Mouse (Mus musculus) gastrocnemius, postnatal 4 days (tissue): Measurements from ENCODE around the gene Lipi. TPM values are rescaled to one million over a fixed set of nuclear protein-coding genes. Genes with fewer than 3 reads are reported as not detected.
A peak's percentile ranks its signal among the peaks of the same experiment; 100 is the strongest.

Experiments
- DNase-seq, 2 experiments: peaks; one replicate each; pipeline ENCODE4 v3.0.0; 2021 to 2022; ENCODE audit warnings: low spot score in 2 of 2, mixed read lengths in 2 of 2
- long read RNA-seq, 2 experiments: library from polyadenylated mRNA; stranded (forward); transcript quantifications; one replicate each; pipeline ENCODE4 v2.0.0; 2021
- total RNA-seq, 2 experiments: library from RNA; stranded (reverse); gene quantifications; 2 replicates each; pipeline ENCODE4 v1.2.3; 2021

Lipi gene
- total RNA-seq = not detected
- long read RNA-seq, experiment 1 = 0 reads
- long read RNA-seq, experiment 2 = 0 reads

- no peak for DNase-seq
Measured at GRCm38 (mm10) chr16:75585961-75586360, at the start of gene Lipi. Gene Lipi (minus strand): TSS chr16:75586061.

DNA sequence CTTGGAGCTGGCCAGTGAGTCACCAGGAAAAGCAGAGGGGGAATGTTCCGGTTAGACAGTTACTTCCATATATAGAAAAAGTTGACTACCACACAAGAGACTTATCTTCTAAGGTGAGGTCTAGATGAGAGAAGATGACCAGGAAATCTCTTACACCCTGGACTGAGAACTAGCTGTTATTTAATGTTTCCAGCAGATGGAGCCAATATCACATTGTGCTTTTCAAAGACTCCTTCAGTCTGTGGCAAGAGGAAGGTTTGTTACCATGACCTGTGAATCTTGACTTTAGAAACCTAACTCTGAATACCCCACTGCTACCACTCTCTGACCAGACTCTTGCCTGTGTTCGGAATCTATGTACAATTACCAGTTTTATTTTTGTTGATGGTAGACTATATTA, 42.0 kb upstream of the Lipi start:
- no peak for DNase-seq

DNA sequence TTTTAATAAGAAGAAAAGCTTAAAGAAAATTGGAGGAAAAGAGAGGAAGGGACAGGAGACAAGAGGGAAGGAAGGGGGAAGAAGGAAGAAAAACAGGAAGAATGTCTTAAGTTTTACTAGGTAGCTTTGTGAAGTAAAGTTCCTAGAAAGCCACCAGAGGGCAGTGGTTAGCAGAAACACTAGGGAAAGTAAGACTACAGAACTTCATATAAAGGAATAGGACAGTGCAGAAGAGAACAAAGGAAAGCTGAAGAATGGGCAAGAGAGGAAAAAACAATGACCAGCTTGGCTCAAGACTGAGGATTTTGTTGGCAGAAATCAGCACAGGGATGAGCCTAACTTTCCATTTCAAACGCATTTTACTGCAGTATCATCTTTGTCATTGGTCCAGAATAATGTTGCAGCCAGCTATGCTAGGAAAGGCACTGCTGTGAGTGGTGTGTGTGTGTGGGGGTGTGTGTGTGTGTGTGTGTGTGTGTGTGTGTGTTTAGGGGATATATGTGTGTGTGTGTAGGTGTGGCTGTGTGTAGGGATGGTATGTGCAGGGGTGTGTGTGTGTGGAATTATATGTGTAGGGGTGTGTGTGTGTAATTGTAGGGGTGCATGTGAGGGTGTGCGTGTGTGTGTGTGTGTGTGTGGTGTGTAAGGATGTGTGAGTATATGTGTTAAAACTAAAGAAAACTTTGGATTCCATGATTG, 31.9 kb upstream of the Lipi start:
- DNase-seq = peak in 1 of 2 experiments; percentile 10

DNA sequence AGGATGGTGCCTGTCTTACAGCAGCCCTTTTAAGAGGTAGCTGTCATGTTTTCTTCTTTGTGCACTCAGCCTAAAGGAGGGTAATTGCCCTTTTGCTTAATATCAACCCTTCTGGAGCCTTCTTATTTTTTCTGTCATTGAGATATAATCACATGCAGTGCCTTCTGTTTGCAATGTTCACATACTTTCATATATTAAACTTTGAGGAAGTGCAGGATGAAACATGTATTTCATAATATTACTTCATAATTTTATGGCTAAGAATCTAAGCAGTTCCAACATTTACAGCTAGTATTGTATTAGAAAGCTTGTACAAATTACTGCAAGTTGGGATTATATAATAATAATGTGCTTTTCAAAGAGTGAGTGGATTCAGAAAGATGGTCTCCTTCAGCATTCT, 26.7 kb upstream of the Lipi start:
- no peak for DNase-seq

GRCm38 (mm10) chr16:75606415-75606814, 20.6 kb upstream of the Lipi start:
- DNase-seq = no peak

- DNase-seq = no peak
Measured at GRCm38 (mm10) chr16:75593501-75594183, 7.8 kb upstream of the Lipi start.

DNA sequence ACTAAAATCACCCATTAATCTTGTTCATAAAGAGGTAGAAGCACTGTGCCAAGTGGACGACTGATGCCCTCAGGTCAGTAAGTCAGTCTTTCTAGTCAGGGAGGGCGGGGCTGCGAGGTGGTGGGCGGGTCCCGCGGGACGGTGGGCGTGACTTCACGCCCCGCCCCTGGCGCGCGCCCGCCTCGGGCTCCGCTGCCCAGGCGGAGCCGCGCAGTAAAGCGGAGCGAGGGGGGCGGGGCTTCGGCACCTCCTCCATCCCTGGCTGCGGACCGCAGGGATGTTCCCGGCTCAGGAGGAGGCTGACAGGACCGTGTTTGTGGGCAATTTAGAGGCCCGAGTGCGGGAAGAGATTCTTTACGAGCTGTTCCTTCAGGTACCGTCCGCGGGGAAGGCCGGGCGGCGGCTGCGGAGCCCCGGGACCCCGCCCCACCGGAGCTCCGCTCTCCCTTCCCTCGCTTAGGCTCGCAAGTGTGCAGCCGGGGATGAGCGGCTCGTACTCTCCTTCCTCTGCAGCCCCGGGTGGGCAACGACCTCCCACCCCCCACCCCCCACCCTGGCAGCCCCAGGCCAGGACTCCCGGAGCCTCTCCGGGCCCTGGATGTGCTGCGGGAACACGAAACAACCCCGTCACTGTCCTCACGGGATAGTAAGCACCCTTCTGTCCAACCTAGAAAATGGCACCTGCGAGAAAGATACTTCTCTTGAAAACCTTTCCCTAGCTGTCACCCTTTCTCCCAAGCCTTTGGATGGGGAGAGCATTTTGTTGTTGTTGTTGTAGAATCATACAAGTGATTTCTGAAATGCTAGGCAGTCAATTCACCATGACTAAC, 7.0 kb upstream of the Lipi start, which contains the start of gene Rbm11:
Rbm11 (plus strand) TSS at position 174 of the 830 bp plus-strand sequence.
- peak; percentile 53 to 77 for DNase-seq

DNA sequence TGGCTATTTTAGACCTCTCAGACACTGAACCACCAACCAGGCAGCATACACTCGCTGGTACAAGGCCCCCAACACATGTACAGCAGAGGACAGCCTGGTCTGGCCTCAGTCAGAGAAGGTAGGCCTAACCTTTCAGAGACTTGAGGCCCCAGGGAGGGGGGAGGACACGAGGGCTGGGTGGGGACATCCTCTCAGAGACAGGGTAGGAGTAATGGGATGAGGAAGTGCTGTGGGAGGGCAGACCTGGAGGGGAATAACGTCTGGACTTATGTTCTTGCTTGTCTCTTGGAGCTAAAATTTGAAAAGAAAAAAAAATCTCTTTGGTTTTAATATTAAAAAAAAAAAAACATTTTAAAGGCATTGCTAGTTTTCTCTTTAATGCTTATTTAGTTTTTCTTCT, 605 bp upstream of the Lipi start:
- DNase-seq = no peak

DNA sequence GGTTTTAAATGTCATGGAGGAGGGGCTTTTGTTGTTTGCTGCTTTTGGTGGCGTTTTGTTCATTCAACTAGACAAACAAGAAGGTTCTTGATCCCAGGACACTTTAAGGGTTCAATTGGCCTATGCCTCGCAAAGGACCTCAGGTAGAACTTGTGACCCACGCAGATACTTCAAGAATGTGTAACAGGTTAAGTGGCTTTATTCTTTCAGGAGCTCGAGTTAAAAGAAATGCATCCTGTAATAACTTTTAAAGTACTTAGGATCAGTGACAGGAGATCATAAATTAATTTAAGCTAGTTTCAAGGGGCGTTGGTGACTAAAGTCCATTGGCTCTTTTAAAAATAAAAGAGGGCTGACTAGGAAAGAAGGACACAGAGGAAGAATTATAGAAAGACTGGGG, 3.6 kb downstream of the Lipi start:
- no peak for DNase-seq

DNA sequence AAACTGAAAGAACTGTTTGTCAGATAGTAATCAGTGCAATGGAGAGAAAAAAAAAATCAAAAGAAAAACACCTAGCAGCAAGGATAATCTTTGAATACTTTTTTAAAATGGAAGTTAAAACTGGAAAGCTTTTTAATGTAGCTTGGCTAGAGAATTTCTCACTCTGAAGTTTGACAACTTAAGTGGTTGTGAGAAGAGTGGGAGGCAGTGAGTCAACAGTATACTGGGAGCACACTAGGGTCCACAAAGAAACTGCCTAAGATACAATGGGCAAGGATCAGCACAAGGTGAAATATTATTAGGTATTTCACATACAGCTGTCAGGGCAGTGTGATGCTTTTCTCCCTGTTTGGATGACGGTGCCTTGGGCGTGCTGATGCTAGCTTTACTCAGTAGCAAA, 23.0 kb downstream of the Lipi start:
- no peak for DNase-seq

GRCm38 (mm10) chr16:75545310-75545709, 40.6 kb downstream of the Lipi start:
- DNase-seq = no peak

DNA sequence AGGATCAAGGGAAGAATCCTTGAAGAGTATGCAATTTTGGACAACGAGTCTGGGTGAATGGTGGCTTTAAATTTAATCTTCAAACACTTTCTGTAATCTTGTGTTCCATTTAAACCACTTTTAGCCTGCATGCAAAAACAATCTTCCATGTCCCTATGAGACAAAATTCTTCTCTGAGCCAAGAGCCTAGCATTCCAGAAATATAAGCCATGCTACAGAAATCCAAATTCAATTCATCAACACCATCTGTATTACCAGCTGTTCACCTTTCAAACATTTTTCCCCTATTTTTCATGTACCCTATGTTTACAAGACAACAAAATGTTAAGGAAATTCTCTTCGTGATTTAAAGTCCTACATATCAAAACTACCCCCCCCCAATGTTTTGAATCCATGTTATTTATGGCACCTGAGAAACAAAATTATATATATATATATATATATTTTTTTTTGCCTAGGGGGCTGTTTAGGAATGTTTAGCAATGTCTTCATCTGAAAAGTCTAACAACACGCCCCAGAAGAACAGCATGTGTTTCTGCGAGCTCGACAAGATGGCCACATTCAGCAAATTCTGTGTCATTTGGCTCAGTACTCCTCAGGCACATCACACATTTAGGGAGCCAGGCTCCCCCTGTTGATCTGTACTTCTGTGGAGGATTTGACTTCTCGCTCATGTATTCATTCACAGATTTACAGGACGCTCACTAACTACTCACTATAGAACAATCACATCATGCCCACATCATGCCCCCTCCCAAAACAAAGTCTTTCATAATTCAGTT, 47.9 kb downstream of the Lipi start:
- DNase-seq = no peak

DNA sequence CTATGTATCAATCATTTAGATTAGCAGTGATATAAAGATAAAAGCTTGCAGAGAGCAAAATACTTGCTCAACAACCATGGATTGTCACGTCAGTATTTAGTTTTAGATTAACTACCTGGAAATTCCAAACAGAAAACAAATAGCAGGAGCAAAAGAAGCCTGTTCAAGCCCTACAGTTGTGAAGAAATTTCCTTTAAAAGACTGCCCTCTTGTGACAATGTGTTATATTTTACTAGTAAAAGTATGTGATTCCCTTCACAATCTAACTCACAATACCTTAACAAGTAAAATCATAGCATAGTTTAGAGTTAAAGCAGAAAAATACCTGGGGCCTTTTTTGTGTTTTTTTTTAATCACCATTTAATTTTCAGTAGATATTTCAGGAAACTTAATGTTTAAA, 54.2 kb downstream of the Lipi start:
- no peak for DNase-seq

DNA sequence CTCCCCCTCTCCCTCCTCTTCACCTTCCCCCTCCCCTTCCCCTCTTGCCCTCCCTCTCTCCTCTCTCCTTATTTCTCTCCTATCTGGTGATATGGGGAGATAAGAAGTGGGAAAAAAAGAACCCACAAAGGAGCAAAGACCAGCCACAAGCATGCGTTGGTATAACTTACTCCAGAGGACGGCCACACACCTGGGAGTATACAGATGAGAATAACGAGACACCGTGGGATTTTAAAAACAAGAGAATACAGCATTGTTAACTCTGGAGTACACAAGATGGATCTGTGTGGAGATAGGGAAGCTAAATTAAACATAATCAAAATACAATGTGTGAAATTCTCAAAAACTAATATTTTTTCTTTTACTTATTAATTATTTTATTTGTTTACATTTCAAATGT, 89.3 kb downstream of the Lipi start:
- no peak for DNase-seq

Other genes starting within 250 kb of the Lipi start
- gene Rbm11, start 6.8 kb upstream of the Lipi start, total RNA-seq = under 1 TPM; 0.31 to 0.32 TPM
- 10 to 100 TPM; 18.2 to 20.6 TPM for gene Hspa13, start 181.0 kb upstream of the Lipi start, total RNA-seq